Mouse (Mus musculus): Measurements from ENCODE around the gene Vrk1. TPM values are rescaled to one million over a fixed set of nuclear protein-coding genes. Genes with fewer than 3 reads are reported as not detected.

The Vrk1 gene
- polyA plus RNA-seq, 1 experiment = 10.2 TPM

- no peak overlapping the region for H3K4me3 ChIP-seq (ENCODE audit: insufficient read depth, low read depth, low read length)
- no peak overlapping the region for H3K27ac ChIP-seq (replicated peaks; ENCODE audit: low read depth, low read length)
- no peaks in the 10 kb centered on the region; the same call in 1 of the 2 replicates for H3K4me1 ChIP-seq (ENCODE audit: control insufficient read depth, insufficient read depth, insufficient read length, low read length)
These were observed 93.0 kb downstream of the Vrk1 start for GRCm38 (mm10) chr12:106102726-106103643.

GRCm38 (mm10) chr12:106107272-106107671 lies 97.2 kb downstream of the Vrk1 start:
- no peaks in the 10 kb centered on the region for H3K4me1 ChIP-seq (ENCODE audit: control insufficient read depth, insufficient read depth, insufficient read length, low read length)
- H3K4me3 ChIP-seq (ENCODE audit: insufficient read depth, low read depth, low read length) = no peak overlapping the region
- no peak overlapping the region for H3K27ac ChIP-seq (replicated peaks; ENCODE audit: low read depth, low read length)

DNA sequence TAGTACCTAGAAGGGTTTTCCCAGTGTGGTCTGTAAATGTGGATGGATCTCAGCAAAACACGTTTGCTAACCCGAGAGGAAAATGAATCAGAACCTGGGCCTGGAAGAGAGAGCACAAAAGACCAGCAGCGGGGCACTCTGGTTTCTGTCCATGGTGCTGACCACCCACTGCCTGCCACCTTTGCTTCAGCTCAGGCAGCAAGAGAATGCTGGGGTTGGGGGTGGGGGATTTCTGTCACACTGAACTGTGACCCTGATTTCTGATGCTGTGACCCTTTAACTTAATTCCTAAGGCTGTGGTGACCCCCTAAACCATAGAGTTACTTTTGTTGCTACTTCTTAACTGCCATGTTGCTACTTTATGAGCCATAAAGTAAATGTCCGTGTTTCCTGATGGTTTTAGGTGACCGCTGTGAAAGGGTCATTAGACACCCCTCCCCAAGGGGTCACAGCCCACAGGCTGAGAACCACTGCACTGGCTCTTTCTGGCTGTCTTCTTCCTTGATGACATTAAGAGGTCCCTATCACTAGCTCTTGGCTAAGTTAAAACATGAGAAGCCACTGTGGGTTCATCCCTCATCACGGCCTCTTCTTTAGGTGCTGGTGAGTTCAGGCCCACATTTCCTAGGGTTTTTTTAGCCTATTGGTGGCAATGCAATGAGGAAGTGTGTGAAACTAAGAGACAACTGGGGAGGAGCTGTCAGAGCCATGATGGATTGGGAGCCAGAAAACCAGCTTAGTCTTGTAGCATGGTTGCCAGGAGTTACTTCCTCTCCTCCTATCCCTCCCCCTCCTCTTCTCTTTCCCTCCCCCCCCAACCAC lies 105.3 kb downstream of the Vrk1 start:
- Histone ChIP-seq H3K4me1 (ENCODE audit: control insufficient read depth, insufficient read depth, insufficient read length, low read length) (no peaks in the 10 kb centered on the region), H3K4me3 (ENCODE audit: insufficient read depth, low read depth, low read length) (no peak overlapping the region), H3K27ac (replicated peaks; ENCODE audit: low read depth, low read length) (no peak overlapping the region)

DNA sequence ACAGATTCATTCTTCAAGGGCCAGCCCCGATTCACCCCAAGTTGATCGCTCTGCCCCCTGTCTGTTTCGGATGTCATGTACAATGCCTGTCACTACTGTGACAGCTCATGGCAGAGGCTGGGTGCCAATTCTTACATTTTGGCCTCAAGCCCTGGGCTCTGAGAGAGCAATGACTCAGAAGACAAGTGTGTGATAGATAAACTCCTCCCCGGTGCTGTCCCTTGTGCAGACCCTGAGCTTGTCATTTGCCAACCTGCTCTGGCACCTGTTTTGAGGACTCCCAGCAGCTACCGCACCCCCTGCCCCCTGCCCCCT lies 105.8 kb downstream of the Vrk1 start:
- Histone ChIP-seq H3K4me3 (ENCODE audit: insufficient read depth, low read depth, low read length) (no peak overlapping the region), H3K4me1 (ENCODE audit: control insufficient read depth, insufficient read depth, insufficient read length, low read length) (no peaks in the 10 kb centered on the region), H3K27ac (replicated peaks; ENCODE audit: low read depth, low read length) (no peak overlapping the region)

DNA sequence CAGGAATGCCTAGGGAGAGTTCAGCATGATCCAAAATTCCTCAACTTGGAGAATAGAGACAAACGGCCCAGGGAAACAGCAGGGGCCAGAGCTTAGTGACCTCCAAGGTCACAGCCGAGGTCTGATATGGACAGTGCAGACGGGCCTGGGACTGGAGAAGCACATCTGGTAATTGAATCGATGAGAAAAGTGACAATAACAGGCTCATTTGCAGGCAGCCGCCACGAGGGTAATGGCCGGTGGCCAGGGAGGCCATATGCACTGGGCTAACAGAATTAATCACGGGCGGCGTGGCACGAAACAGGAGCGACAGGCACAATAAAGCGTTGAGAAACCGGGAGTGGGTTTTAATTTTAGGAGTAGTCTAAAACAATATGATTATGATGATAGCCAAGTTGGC lies 113.2 kb downstream of the Vrk1 start:
- Histone ChIP-seq H3K4me1 (ENCODE audit: control insufficient read depth, insufficient read depth, insufficient read length, low read length) (no peaks in the 10 kb centered on the region), H3K4me3 (ENCODE audit: insufficient read depth, low read depth, low read length) (no peak overlapping the region), H3K27ac (replicated peaks; ENCODE audit: low read depth, low read length) (no peak overlapping the region)

- no peak overlapping the region for H3K27ac ChIP-seq (replicated peaks; ENCODE audit: low read depth, low read length)
- H3K4me3 ChIP-seq (ENCODE audit: insufficient read depth, low read depth, low read length) = no peak overlapping the region
- H3K4me1 ChIP-seq (ENCODE audit: control insufficient read depth, insufficient read depth, insufficient read length, low read length) = no peaks in the 10 kb centered on the region
These were observed 114.6 kb downstream of the Vrk1 start for GRCm38 (mm10) chr12:106124581-106124980.

Other genes with a start within 250 kb of the Vrk1 start
- gene Papola, start 225.5 kb upstream of the Vrk1 start, polyA plus RNA-seq (2012; ENCODE audit: insufficient read depth, insufficient read length, missing spikeins) = 80.7 and 86.2 TPM in 2 replicates

All from brown adipose tissue, adult 24 weeks (tissue).